Mouse (Mus musculus): ENCODE results near the gene Dbn1. TPM values are rescaled to one million over a fixed set of nuclear protein-coding genes. Genes with fewer than 3 reads are reported as not detected.

Dbn1 gene
- total and polyA plus RNA-seq, 3 experiments = 4.8 to 10.4 (median 9.3) TPM

DNA sequence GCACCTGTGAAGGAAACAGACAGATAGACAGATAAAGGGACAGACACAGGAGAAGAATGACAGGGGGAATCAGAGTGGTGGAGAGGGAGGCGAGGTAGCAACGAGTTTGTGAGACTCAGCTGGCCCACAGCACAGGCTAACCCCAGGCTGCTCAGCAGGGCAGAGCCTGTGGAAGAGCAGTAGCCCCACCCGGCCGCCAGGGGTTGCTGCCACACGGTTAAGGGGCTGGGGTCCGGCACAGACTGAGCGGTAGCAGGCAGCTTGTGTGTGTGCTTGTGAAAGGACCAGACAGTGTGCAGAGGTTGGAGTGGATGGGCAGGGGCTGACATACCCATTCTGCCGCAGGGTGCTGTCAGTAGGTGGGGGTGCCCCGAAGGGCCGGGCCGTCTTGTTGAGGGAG lies 20.0 kb upstream of the Dbn1 start:
- Histone ChIP-seq H3K4me3 (no peak overlapping the region), H3K4me1 (ENCODE audit: control insufficient read depth, insufficient read depth, low read length) (peaks cover 18% of the 10 kb centered on the region), H3K36me3 (ENCODE audit: control insufficient read depth, insufficient read depth, low read length) (no peaks in the 10 kb centered on the region), H3K27me3 (ENCODE audit: control insufficient read depth, insufficient read depth, low read length) (no peaks in the 10 kb centered on the region), H3K27ac (no peak overlapping the region), H3K9ac (ENCODE audit: low read depth, low read length) (no peak overlapping the region), H3K79me2 (replicated peaks; ENCODE audit: control insufficient read depth, insufficient read depth, low read length) (no peaks in the 10 kb centered on the region; the same call in 1 of the 2 replicates)
- intact Hi-C loops (cut with DNase I) = no loop called here
- TF ChIP-seq POLR2A (IDR thresholded peaks at IDR 0.05; ENCODE audit: insufficient read depth, low read depth, low read length) = no peak
- TF ChIP-seq EP300 (IDR thresholded peaks at IDR 0.05; ENCODE audit: insufficient read depth, low read depth, low read length) = no peak
- TF ChIP-seq CTCF (IDR thresholded peaks at IDR 0.05) = no peak
- 79% methylated on average over 11 of the region's 11 CpGs for whole genome bisulfite sequencing
- no peak for DNase-seq

DNA sequence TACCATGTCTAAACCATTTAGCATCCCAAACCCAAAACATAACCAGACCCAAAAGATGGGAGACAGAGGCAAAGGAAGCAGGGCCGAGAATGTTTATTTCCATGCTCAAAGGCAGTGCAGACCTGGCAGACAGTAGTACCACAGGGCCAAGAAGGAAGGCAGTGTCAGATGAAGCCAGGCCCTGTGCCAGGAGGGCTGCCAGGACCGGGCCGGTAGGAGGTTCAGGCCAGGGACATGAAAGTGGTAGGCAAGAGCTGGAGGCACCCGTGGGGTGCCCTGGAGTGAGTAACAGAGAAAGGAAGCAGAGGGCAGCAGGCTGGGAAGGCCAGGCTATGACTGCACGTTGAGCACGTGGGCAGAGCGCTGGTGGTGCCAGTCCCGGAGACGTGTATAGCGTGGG lies 18.8 kb upstream of the Dbn1 start:
- 64% methylated on average over 10 of the region's 10 CpGs for WGBS
- Histone ChIP-seq H3K4me3 (no peak overlapping the region), H3K9ac (ENCODE audit: low read depth, low read length) (no peak overlapping the region), H3K27ac (no peak overlapping the region), H3K27me3 (ENCODE audit: control insufficient read depth, insufficient read depth, low read length) (no peaks in the 10 kb centered on the region), H3K4me1 (ENCODE audit: control insufficient read depth, insufficient read depth, low read length) (peaks cover 12% of the 10 kb centered on the region), H3K79me2 (replicated peaks; ENCODE audit: control insufficient read depth, insufficient read depth, low read length) (no peaks in the 10 kb centered on the region; the same call in 1 of the 2 replicates), H3K36me3 (ENCODE audit: control insufficient read depth, insufficient read depth, low read length) (no peaks in the 10 kb centered on the region)
- TF ChIP-seq CTCF (IDR thresholded peaks at IDR 0.05) = no peak
- TF ChIP-seq POLR2A (IDR thresholded peaks at IDR 0.05; ENCODE audit: insufficient read depth, low read depth, low read length) = no peak
- TF ChIP-seq EP300 (IDR thresholded peaks at IDR 0.05; ENCODE audit: insufficient read depth, low read depth, low read length) = no peak
- intact Hi-C loops (cut with DNase I) = no loop called here
- DNase-seq = no peak

DNA sequence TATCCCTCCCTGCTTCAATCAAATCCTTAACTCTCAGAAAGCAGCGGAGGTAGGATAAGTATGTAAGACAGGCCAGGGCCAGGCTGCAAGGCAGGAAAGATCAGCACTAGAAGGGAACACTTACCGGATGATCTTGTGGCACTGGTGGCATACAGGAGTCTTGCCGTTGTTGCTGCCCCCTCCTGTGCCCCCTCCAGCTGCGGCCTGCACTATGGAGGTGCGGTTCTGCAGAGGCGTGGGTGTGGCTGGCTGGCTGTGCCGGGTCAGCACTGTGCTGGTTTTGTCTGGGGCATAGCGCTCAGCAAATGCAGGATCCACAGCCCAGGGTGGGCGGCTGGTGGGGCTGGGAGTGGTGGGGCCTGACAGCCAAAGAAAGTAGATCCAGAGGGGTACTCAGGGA lies 17.9 kb upstream of the Dbn1 start:
- no peaks in the 10 kb centered on the region for H3K36me3 ChIP-seq (ENCODE audit: control insufficient read depth, insufficient read depth, low read length)

DNA sequence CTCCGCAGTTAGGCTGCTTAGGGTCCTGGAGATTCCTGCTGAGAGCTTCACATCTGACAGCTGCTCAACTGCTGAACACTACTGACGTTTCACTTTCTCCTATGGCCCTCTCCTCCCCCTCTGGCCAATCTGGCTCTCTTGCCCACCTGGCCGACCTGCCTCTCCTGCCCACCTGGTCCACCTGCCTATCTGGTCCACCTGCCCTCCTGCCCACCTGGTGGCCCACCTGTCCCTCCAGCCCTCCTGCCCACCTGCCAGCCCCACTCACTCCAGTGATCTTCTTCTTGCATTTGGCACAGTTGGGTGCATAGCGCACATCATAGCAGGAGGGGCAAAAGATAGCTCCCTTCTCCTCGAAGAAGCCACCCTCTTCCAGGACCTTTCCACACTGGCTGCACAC lies 16.5 kb upstream of the Dbn1 start:
- Histone ChIP-seq H3K36me3 (ENCODE audit: control insufficient read depth, insufficient read depth, low read length) (no peaks in the 10 kb centered on the region), H3K79me2 (replicated peaks; ENCODE audit: control insufficient read depth, insufficient read depth, low read length) (no peaks in the 10 kb centered on the region; the same call in 1 of the 2 replicates), H3K27me3 (ENCODE audit: control insufficient read depth, insufficient read depth, low read length) (no peaks in the 10 kb centered on the region), H3K27ac (no peak overlapping the region), H3K4me1 (ENCODE audit: control insufficient read depth, insufficient read depth, low read length) (no peaks in the 10 kb centered on the region), H3K9ac (ENCODE audit: low read depth, low read length) (no peak overlapping the region), H3K4me3 (no peak overlapping the region)
- DNase-seq = no peak
- no peak for TF ChIP-seq CTCF (IDR thresholded peaks at IDR 0.05)
- no peak for TF ChIP-seq POLR2A (IDR thresholded peaks at IDR 0.05; ENCODE audit: insufficient read depth, low read depth, low read length)
- TF ChIP-seq EP300 (IDR thresholded peaks at IDR 0.05; ENCODE audit: insufficient read depth, low read depth, low read length) = no peak
- 87% methylated on average over 5 of the region's 5 CpGs for WGBS
- intact Hi-C loops (cut with DNase I) = no loop called here

More for the DNA sequence above, 17.9 kb upstream of the Dbn1 start:
- Histone ChIP-seq H3K4me1 (ENCODE audit: control insufficient read depth, insufficient read depth, low read length) (peaks cover 5% of the 10 kb centered on the region), H3K27ac (no peak overlapping the region), H3K4me3 (no peak overlapping the region), H3K79me2 (replicated peaks; ENCODE audit: control insufficient read depth, insufficient read depth, low read length) (no peaks in the 10 kb centered on the region; the same call in 1 of the 2 replicates), H3K9ac (ENCODE audit: low read depth, low read length) (no peak overlapping the region), H3K27me3 (ENCODE audit: control insufficient read depth, insufficient read depth, low read length) (no peaks in the 10 kb centered on the region)
- no peak for DNase-seq
- 94% methylated on average over 9 of the region's 9 CpGs for WGBS
- TF ChIP-seq EP300 (IDR thresholded peaks at IDR 0.05; ENCODE audit: insufficient read depth, low read depth, low read length) (no peak), CTCF (IDR thresholded peaks at IDR 0.05) (no peak), POLR2A (IDR thresholded peaks at IDR 0.05; ENCODE audit: insufficient read depth, low read depth, low read length) (no peak)
- intact Hi-C loops (cut with DNase I) = no loop called here

DNA sequence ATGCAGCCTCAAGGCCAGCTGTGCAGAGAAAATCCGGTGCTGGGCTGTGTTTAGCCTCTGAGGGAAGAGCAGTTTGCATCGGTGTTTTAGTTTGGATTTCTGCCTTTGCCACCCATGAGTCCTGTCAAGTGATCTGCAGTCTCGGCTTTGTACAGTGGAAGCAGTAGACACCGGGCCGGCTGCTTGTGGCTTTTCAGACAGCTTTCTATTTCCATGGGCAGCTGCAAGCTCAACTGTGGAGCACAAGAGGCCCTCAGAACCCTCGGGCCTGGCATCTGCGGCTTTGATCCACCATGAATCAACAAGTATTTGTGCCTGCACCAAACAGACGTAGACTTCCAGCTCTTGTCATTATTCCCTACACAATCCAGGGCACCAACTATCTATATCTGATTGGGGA lies 14.5 kb upstream of the Dbn1 start:
- DNase-seq = no peak
- intact Hi-C loops (cut with DNase I) = no loop called here
- H3K36me3 ChIP-seq (ENCODE audit: control insufficient read depth, insufficient read depth, low read length) = no peaks in the 10 kb centered on the region
- no peaks in the 10 kb centered on the region for H3K79me2 ChIP-seq (replicated peaks; ENCODE audit: control insufficient read depth, insufficient read depth, low read length)
- H3K27me3 ChIP-seq (ENCODE audit: control insufficient read depth, insufficient read depth, low read length) = no peaks in the 10 kb centered on the region
- 82% methylated on average over 8 of the region's 8 CpGs for WGBS
- H3K4me1 ChIP-seq (ENCODE audit: control insufficient read depth, insufficient read depth, low read length) = no peaks in the 10 kb centered on the region
- no peak overlapping the region for H3K27ac ChIP-seq
- no peak overlapping the region for H3K4me3 ChIP-seq
- TF ChIP-seq EP300 (IDR thresholded peaks at IDR 0.05; ENCODE audit: insufficient read depth, low read depth, low read length) (no peak), CTCF (IDR thresholded peaks at IDR 0.05) (no peak), POLR2A (IDR thresholded peaks at IDR 0.05; ENCODE audit: insufficient read depth, low read depth, low read length) (no peak)
- H3K9ac ChIP-seq (ENCODE audit: low read depth, low read length) = no peak overlapping the region

DNA sequence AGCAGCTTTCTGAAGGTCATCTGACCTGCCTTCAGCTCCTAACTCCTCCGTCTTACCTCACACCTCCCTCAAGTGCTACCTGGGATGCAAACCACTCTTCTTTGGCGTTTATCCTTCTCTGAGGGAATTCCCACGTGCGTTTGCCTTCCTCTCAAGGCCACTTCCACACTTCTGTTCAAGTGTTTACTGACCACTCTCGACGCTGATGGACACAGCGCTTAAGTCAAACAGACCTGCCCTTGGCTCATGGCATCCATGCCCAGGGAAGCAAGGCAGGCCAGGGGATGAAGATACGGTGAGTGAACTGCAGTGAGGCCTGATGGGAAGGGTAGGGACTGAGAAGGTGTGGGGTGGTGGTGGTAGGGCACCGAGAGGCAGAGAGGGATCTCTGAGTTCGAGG lies 12.7 kb upstream of the Dbn1 start:
- intact Hi-C loops (cut with DNase I) = no loop called here
- TF ChIP-seq CTCF (IDR thresholded peaks at IDR 0.05) = no peak
- no peak for TF ChIP-seq POLR2A (IDR thresholded peaks at IDR 0.05; ENCODE audit: insufficient read depth, low read depth, low read length)
- TF ChIP-seq EP300 (IDR thresholded peaks at IDR 0.05; ENCODE audit: insufficient read depth, low read depth, low read length) = no peak
- H3K9ac ChIP-seq (ENCODE audit: low read depth, low read length) = no peak overlapping the region
- H3K36me3 ChIP-seq (ENCODE audit: control insufficient read depth, insufficient read depth, low read length) = no peaks in the 10 kb centered on the region
- DNase-seq = no peak
- no peak overlapping the region for H3K4me3 ChIP-seq
- no peaks in the 10 kb centered on the region for H3K4me1 ChIP-seq (ENCODE audit: control insufficient read depth, insufficient read depth, low read length)
- no peak overlapping the region for H3K27ac ChIP-seq
- WGBS = 82% methylated on average over 10 of the region's 10 CpGs
- no peaks in the 10 kb centered on the region for H3K27me3 ChIP-seq (ENCODE audit: control insufficient read depth, insufficient read depth, low read length)
- H3K79me2 ChIP-seq (replicated peaks; ENCODE audit: control insufficient read depth, insufficient read depth, low read length) = no peaks in the 10 kb centered on the region
